Mouse (Mus musculus) E14TG2a.4 (cell line): Measurements from ENCODE around the gene Nos1ap.

Experiments
- H3K27me3 ChIP-seq: 2 replicates; pipeline ENCODE4 v1.6.1; 2014; ENCODE audit warnings: low read length, control low read depth; ENCODE audit not compliant: insufficient read depth
- H3K36me3 ChIP-seq: 2 replicates; pipeline ENCODE4 v1.6.1; 2014; ENCODE audit warnings: low read length, control low read depth; ENCODE audit not compliant: insufficient read depth
- H3K4me1 ChIP-seq: replicated peaks from 2 replicates; pipeline ENCODE4 v1.6.1; 2014; ENCODE audit warnings: low read depth, low read length, control low read depth
- H3K4me3 ChIP-seq: replicated peaks from 2 replicates; pipeline ENCODE4 v1.5.1; 2014; ENCODE audit warnings: mild to moderate bottlenecking, low read length
- H3K9me3 ChIP-seq: 2 replicates; pipeline ENCODE4 v1.6.1; 2014; ENCODE audit warnings: low read length, control low read depth
- CTCF ChIP-seq: conservative IDR thresholded peaks from 2 replicates; pipeline ENCODE4 v1.5.1; 2014; ENCODE audit warnings: low read length
- NANOG ChIP-seq: IDR thresholded peaks from 2 replicates; pipeline ENCODE4 v1.6.1; 2014; ENCODE audit warnings: borderline replicate concordance, low read length, mixed read lengths
- POU5F1 ChIP-seq: IDR thresholded peaks from 2 replicates; pipeline ENCODE4 v1.6.1; 2014; ENCODE audit warnings: low read length, borderline replicate concordance

The Nos1ap gene

DNA sequence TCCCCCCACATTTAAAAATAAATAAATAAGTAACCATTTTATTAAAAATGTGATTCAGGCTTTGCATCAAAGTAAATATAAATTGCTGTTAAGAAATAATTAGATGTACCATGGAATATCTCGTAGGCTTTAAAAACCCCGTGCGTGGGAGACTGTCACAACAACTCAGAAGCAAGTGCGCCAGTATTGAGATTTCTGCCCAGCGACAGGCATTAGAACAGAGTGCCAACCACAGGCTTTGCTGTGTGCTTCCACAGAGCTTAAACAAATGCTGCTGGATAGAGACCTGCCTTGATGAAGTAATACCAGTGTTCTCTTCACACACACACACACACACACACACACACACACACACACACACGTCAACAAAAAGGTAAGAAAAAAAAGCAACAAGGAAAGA is 100.2 kb downstream of the Nos1ap start:
- H3K9me3 ChIP-seq = no peaks in the 10 kb centered on the region
- H3K27me3 ChIP-seq = no peaks in the 10 kb centered on the region
- no peak overlapping the region for H3K4me3 ChIP-seq
- no peaks in the 10 kb centered on the region for H3K4me1 ChIP-seq
- TF ChIP-seq POU5F1 = no peak
- no peak for TF ChIP-seq CTCF
- no peak for TF ChIP-seq NANOG
- no peaks in the 10 kb centered on the region for H3K36me3 ChIP-seq

- TF ChIP-seq NANOG = no peak
- no peak for TF ChIP-seq CTCF
- no peak for TF ChIP-seq POU5F1
- Histone ChIP-seq H3K4me1 (no peaks in the 10 kb centered on the region), H3K9me3 (no peaks in the 10 kb centered on the region), H3K27me3 (peaks cover 21% of the 10 kb centered on the region), H3K4me3 (no peak overlapping the region), H3K36me3 (no peaks in the 10 kb centered on the region)
Measured at GRCm38 (mm10) chr1:170485119-170485518, 104.5 kb downstream of the Nos1ap start.

DNA sequence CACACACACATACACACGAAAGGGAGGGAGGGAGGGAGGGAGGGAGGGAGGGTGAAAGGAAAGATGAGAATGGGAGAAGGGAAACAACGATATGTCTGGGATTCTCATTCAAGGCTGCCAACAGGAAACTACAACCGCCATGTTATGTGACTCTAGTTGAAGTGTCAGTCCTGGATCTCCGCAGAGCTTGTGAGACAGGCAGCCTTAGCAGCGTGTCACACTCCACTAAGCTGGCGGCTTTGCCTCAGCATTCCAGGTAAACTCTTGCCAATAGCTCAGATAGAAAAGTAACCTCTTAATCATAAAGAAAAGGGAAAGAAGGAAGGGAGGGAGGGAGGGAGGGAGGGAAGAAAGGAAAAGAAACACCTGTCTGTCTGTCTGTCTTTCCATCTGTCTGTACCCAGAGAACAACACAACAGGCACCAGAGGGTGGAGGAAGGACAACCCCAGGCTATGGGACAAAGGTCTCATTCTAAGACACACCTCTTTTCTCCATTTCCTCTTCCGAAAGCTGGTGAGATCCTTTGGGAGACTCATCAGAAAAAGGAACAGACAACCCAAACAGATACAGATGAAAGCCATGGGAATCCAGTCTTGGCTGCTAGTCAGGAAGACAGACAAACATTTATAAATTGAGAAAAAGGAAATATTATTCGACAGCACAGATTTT is 107.3 kb downstream of the Nos1ap start:
- H3K36me3 ChIP-seq = no peaks in the 10 kb centered on the region
- H3K9me3 ChIP-seq = no peaks in the 10 kb centered on the region
- peaks cover 14% of the 10 kb centered on the region for H3K4me1 ChIP-seq
- no peak overlapping the region for H3K4me3 ChIP-seq
- TF ChIP-seq CTCF (no peak), NANOG (no peak), POU5F1 (no peak)
- H3K27me3 ChIP-seq = peaks cover 27% of the 10 kb centered on the region

DNA sequence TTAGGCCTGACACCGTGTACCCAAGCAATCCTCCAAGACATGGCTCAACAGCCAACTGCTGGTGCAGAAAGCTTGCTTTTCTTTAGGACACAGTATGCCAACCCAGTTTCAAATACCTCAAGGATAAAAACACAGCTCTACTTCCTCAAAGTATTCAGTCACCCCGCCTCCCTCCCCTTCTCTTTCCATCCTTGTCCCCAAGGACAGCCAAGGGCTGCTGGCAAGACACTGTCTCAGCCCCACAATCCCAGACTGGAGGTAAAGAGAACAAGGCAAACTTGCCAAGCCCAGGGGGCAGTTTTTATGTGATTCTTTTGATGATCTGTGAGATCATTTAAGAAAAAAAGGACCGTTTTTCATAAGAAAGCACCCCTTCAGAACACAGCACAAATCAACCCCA is 108.6 kb downstream of the Nos1ap start:
- H3K9me3 ChIP-seq = no peaks in the 10 kb centered on the region
- H3K36me3 ChIP-seq = no peaks in the 10 kb centered on the region
- H3K4me3 ChIP-seq = no peak overlapping the region
- TF ChIP-seq CTCF (no peak), POU5F1 (no peak), NANOG (no peak)
- H3K27me3 ChIP-seq = peaks cover 27% of the 10 kb centered on the region
- peaks cover 18% of the 10 kb centered on the region for H3K4me1 ChIP-seq

DNA sequence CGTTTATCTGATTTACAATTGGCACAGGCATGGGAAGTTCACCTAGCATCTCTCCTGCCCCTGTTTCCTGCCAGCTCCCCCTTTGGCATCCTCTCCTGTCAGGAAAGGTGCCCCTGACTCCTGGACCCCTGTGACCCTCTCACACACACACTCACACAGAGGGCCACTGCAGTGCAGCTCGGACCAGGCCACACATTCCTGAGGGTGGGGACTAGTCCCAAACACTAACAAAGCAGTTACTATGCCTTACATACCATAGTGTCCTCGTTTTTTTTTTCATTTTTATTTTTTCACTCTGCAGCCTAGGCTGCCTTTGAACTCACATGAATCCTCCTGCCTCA is 110.2 kb downstream of the Nos1ap start:
- Histone ChIP-seq H3K27me3 (peaks cover 33% of the 10 kb centered on the region), H3K36me3 (no peaks in the 10 kb centered on the region), H3K4me3 (no peak overlapping the region), H3K9me3 (no peaks in the 10 kb centered on the region), H3K4me1 (peaks cover 18% of the 10 kb centered on the region)
- no peak for TF ChIP-seq CTCF
- no peak for TF ChIP-seq NANOG
- TF ChIP-seq POU5F1 = no peak

- H3K27me3 ChIP-seq = peaks cover 33% of the 10 kb centered on the region
- H3K4me1 ChIP-seq = peaks cover 18% of the 10 kb centered on the region
- no peaks in the 10 kb centered on the region for H3K9me3 ChIP-seq
- TF ChIP-seq POU5F1 (no peak), CTCF (no peak), NANOG (no peak)
- no peaks in the 10 kb centered on the region for H3K36me3 ChIP-seq
- H3K4me3 ChIP-seq = no peak overlapping the region
Measured at GRCm38 (mm10) chr1:170478791-170479457, 110.7 kb downstream of the Nos1ap start.

DNA sequence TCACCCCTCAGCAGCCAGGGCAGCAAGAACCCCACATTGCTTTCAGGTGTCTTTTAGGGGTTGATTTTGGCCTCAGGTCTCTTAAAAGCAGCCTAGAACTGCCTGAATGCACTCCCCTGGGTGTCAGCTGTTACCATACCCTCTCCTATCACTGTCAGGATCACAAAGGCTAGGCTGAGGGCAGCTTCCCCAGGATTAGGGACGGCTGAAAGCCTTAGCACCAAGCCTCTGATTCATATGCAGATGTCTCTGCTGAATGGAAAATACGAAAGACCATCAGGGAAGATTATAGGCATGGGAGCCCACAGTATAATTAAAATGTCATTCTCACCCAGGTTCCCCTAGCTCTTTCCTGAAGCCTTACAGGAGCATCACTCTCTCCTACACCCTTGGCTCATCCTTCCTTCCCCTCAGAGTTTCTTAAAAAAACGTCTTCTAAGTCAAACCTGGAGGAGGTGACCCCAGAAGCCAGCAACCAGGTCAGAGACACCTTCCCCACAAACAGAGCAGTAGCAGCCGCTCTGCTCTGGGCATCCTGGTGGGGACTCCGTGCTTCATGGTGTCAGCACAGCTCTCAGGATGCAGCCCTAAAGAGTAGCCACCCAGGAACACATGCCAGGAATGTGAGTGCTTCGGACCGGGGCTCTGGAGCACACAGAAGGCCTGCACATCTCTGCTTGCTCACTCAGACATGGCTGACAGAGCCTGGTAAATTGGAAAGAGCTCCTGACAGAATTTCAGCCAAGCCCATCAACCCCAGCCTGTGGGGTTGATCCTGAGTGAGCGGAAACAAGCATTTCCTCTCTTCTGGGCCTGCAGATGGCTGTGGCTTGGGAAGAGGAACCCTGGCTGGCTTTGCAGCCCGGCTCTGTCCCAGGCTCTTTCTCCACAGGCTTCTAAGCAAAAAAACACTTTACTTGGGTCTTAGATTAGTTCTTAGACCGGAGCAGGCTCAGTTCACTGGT is 111.7 kb downstream of the Nos1ap start:
- H3K4me1 ChIP-seq = peaks cover 18% of the 10 kb centered on the region

DNA sequence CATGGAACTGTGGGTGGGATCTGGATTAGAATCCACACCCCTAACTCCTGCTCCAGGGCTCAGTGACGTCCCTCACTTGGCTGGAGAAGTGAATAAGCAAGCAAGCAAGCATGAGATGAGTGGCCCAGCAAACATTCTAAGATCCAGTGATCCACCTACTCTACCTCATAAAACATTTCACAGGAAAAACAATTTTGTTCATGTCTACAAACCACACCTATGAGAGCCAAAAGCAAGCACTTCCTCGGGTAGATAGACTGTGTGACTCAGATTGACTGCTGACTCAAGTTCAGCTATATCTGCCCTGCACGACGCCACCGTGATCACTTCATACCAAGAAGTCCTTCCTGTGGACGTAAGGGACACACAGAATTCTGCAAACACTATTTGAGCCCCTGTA is 116.2 kb downstream of the Nos1ap start:
- Histone ChIP-seq H3K4me1 (peaks cover 15% of the 10 kb centered on the region), H3K27me3 (peaks cover 6% of the 10 kb centered on the region; the same call in 1 of the 2 replicates), H3K4me3 (no peak overlapping the region), H3K36me3 (no peaks in the 10 kb centered on the region), H3K9me3 (no peaks in the 10 kb centered on the region)
- no peak for TF ChIP-seq POU5F1
- no peak for TF ChIP-seq NANOG
- TF ChIP-seq CTCF = no peak

More for the DNA sequence above, 111.7 kb downstream of the Nos1ap start:
- peaks cover 30% of the 10 kb centered on the region for H3K27me3 ChIP-seq
- H3K4me3 ChIP-seq = no peak overlapping the region
- H3K36me3 ChIP-seq = no peaks in the 10 kb centered on the region
- TF ChIP-seq CTCF (no peak), POU5F1 (peak; percentile 53), NANOG (peak; percentile 84)
- H3K9me3 ChIP-seq = no peaks in the 10 kb centered on the region
